Mouse (Mus musculus) kidney, embryonic 14.5 days (tissue): ENCODE data around the gene Nmur1. TPM values are rescaled to one million over a fixed set of nuclear protein-coding genes. Genes with fewer than 3 reads are reported as not detected.

ENCODE experiments used
- ATAC-seq: fragments of 200-750 bp; cut with Nextera tagmentation; 2 replicates; pipeline ENCODE4 v1.8.0; 2017; ENCODE audit warnings: moderate number of reproducible peaks, mild to moderate bottlenecking, moderate TSS enrichment, moderate library complexity; ENCODE audit not compliant: low FRiP score, low TSS enrichment
- H3K27ac ChIP-seq: fragments of 300-500 bp; sonication (generic); 2 replicates; pipeline ENCODE4 v1.5.1; 2014; ENCODE audit warnings: low read depth, mild to moderate bottlenecking, low read length, moderate library complexity, mixed read lengths
- H3K27me3 ChIP-seq: fragments of 300-500 bp; sonication (generic); 2 replicates; pipeline ENCODE4 v1.6.1; 2014; ENCODE audit warnings: mild to moderate bottlenecking, low read length; ENCODE audit not compliant: control insufficient read depth, insufficient read depth
- H3K36me3 ChIP-seq: fragments of 300-500 bp; sonication (generic); 2 replicates; pipeline ENCODE4 v1.6.1; 2014; ENCODE audit warnings: low read length, mixed read lengths; ENCODE audit not compliant: control insufficient read depth, insufficient read depth
- H3K4me1 ChIP-seq: fragments of 300-500 bp; sonication (generic); 2 replicates; pipeline ENCODE4 v1.6.1; 2014; ENCODE audit warnings: low read length, mixed read lengths; ENCODE audit not compliant: control insufficient read depth, insufficient read depth
- H3K4me2 ChIP-seq: fragments of 300-500 bp; sonication (generic); replicated peaks from 2 replicates; pipeline ENCODE4 v1.6.1; 2014; ENCODE audit warnings: low read depth, mild to moderate bottlenecking, low read length
- H3K4me3 ChIP-seq: fragments of 300-500 bp; sonication (generic); 2 replicates; pipeline ENCODE4 v1.5.1; 2014; ENCODE audit warnings: mild to moderate bottlenecking, low read length
- H3K9ac ChIP-seq: fragments of 300-500 bp; sonication (generic); 2 replicates; pipeline ENCODE4 v1.6.1; 2014; ENCODE audit warnings: low read depth, mild to moderate bottlenecking, low read length, moderate library complexity
- H3K9me3 ChIP-seq: fragments of 300-500 bp; sonication (generic); 2 replicates; pipeline ENCODE4 v1.6.1; 2016; ENCODE audit warnings: low read length; ENCODE audit not compliant: control insufficient read depth
- WGBS: fragments of 180-500 bp; shearing (Covaris S2); extraction: QIAGEN DNeasy Blood & Tissue Kit; methylation state at CpG from one replicate; pipeline ENCODE4 v1.1.7; 2014; 5-methylcytosine and 5-hydroxymethylcytosine counted together
- polyA plus RNA-seq: library from polyadenylated mRNA; unstranded; fragments of >200 nt; fragmentation: Nextera tagmentation; extraction: Ambion mirVana; gene quantifications from 2 replicates; pipeline ENCODE4 v1.2.1, GENCODE M21; 2014

The Nmur1 gene
- polyA plus RNA-seq, 1 experiment from 2014 or later: not detected

GRCm38 (mm10) chr1:86363671-86364070 is 62.4 kb downstream of the Nmur1 start:
- H3K4me2 ChIP-seq: no peak overlapping the region
- H3K27ac ChIP-seq: no peak overlapping the region
- H3K4me1 ChIP-seq: peaks cover 13% of the 10 kb centered on the region; the same call in 1 of the 2 replicates
- no peaks in the 10 kb centered on the region for H3K27me3 ChIP-seq
- H3K4me3 ChIP-seq: no peak overlapping the region
- WGBS: 27% methylated on average over 6 of the region's 6 CpGs
- H3K36me3 ChIP-seq: no peaks in the 10 kb centered on the region
- no peak overlapping the region for H3K9ac ChIP-seq
- no peak for ATAC-seq
- H3K9me3 ChIP-seq: no peaks in the 10 kb centered on the region

- ATAC-seq: no peak
- H3K27ac ChIP-seq: no peak overlapping the region
- 89% methylated on average over 4 of the region's 4 CpGs for WGBS
Measured at GRCm38 (mm10) chr1:86361852-86362615, 64.0 kb downstream of the Nmur1 start.

GRCm38 (mm10) chr1:86360441-86360840 is 65.6 kb downstream of the Nmur1 start:
- H3K36me3 ChIP-seq: peaks cover 23% of the 10 kb centered on the region
- ATAC-seq: no peak
- H3K4me3 ChIP-seq: peak overlapping the region; percentile 95
- no peaks in the 10 kb centered on the region for H3K27me3 ChIP-seq
- H3K27ac ChIP-seq: no peak overlapping the region
- 13% methylated on average over 12 of the region's 12 CpGs for WGBS
- peak overlapping the region; percentile 68 for H3K4me2 ChIP-seq
- peaks cover 23% of the 10 kb centered on the region for H3K4me1 ChIP-seq
- H3K9me3 ChIP-seq: no peaks in the 10 kb centered on the region
- H3K9ac ChIP-seq: peak overlapping the region; percentile 97

More at GRCm38 (mm10) chr1:86361852-86362615, 64.0 kb downstream of the Nmur1 start:
- H3K4me2 ChIP-seq: no peak overlapping the region
- H3K4me3 ChIP-seq: no peak overlapping the region
- H3K36me3 ChIP-seq: peaks cover 7% of the 10 kb centered on the region
- H3K4me1 ChIP-seq: peaks cover 23% of the 10 kb centered on the region
- no peak overlapping the region for H3K9ac ChIP-seq
- H3K9me3 ChIP-seq: no peaks in the 10 kb centered on the region
- no peaks in the 10 kb centered on the region for H3K27me3 ChIP-seq

- peak; percentile 10; the same call in 1 of the 2 replicates for ATAC-seq
- peak overlapping the region; percentile 65; the same call in 1 of the 2 replicates for H3K27ac ChIP-seq
- H3K9me3 ChIP-seq: no peaks in the 10 kb centered on the region
- peak overlapping the region; percentile 97 for H3K9ac ChIP-seq
- H3K4me1 ChIP-seq: peaks cover 23% of the 10 kb centered on the region
- WGBS: under 1% methylated on average over 26 of the region's 26 CpGs
- no peaks in the 10 kb centered on the region for H3K27me3 ChIP-seq
- H3K4me2 ChIP-seq: peak overlapping the region; percentile 68
- H3K36me3 ChIP-seq: peaks cover 29% of the 10 kb centered on the region
- H3K4me3 ChIP-seq: peak overlapping the region; percentile 95
Measured at GRCm38 (mm10) chr1:86359798-86360179, 66.2 kb downstream of the Nmur1 start.

- H3K4me1 ChIP-seq: peaks cover 23% of the 10 kb centered on the region
- peaks cover 36% of the 10 kb centered on the region for H3K36me3 ChIP-seq
- H3K4me3 ChIP-seq: peak within 1 kb of the TSS; percentile 95
- ATAC-seq: peak; percentile 98
- H3K9me3 ChIP-seq: no peaks in the 10 kb centered on the region
- under 1% methylated on average over 102 of the region's 102 CpGs for WGBS
- no peaks in the 10 kb centered on the region for H3K27me3 ChIP-seq
- H3K27ac ChIP-seq: peak within 1 kb of the TSS; percentile 99
- peak within 1 kb of the TSS; percentile 97 for H3K9ac ChIP-seq
- H3K4me2 ChIP-seq: peak within 1 kb of the TSS; percentile 68
Measured at GRCm38 (mm10) chr1:86358906-86359797, 66.9 kb downstream of the Nmur1 start, which contains the start of gene Ncl. Gene Ncl (minus strand): TSS chr1:86359400.

GRCm38 (mm10) chr1:86358229-86358905 is 67.7 kb downstream of the Nmur1 start:
- ATAC-seq: no peak
- Histone ChIP-seq H3K4me3 (peak overlapping the region; percentile 95), H3K27ac (peak overlapping the region; percentile 99), H3K9me3 (no peaks in the 10 kb centered on the region), H3K27me3 (no peaks in the 10 kb centered on the region), H3K4me2 (peak overlapping the region; percentile 58), H3K4me1 (peaks cover 23% of the 10 kb centered on the region), H3K36me3 (peaks cover 43% of the 10 kb centered on the region), H3K9ac (peak overlapping the region; percentile 97)
- WGBS: under 1% methylated on average over 32 of the region's 41 CpGs

- Histone ChIP-seq H3K27me3 (no peaks in the 10 kb centered on the region), H3K27ac (no peak overlapping the region), H3K4me1 (peaks cover 10% of the 10 kb centered on the region; the same call in 1 of the 2 replicates), H3K4me2 (no peak overlapping the region), H3K4me3 (no peak overlapping the region), H3K9me3 (no peaks in the 10 kb centered on the region), H3K9ac (no peak overlapping the region), H3K36me3 (peaks cover 85% of the 10 kb centered on the region)
- WGBS: 92% methylated on average over 2 of the region's 2 CpGs
- ATAC-seq: no peak
Measured at GRCm38 (mm10) chr1:86354186-86354585, 71.8 kb downstream of the Nmur1 start.

- WGBS: 90% methylated on average over 8 of the region's 8 CpGs
- ATAC-seq: no peak
- peaks cover 90% of the 10 kb centered on the region for H3K36me3 ChIP-seq
- no peak overlapping the region for H3K9ac ChIP-seq
- no peaks in the 10 kb centered on the region for H3K9me3 ChIP-seq
- H3K4me1 ChIP-seq: no peaks in the 10 kb centered on the region
- H3K4me2 ChIP-seq: no peak overlapping the region
- H3K27ac ChIP-seq: no peak overlapping the region
- no peak overlapping the region for H3K4me3 ChIP-seq
- H3K27me3 ChIP-seq: no peaks in the 10 kb centered on the region
Measured at GRCm38 (mm10) chr1:86350576-86350975, 75.5 kb downstream of the Nmur1 start.
